Mouse (Mus musculus): ENCODE results near the gene 4931429L15Rik. TPM values are rescaled to one million over a fixed set of nuclear protein-coding genes. Genes with fewer than 3 reads are reported as not detected.
A peak's percentile ranks its signal among the peaks of the same experiment; 100 is the strongest.

4931429L15Rik gene
- polyA plus RNA-seq, 1 experiment from 2014 or later = not detected

- WGBS = 94% methylated on average over 9 of the region's 9 CpGs
- no peak for ATAC-seq (ENCODE audit: low FRiP score)
- Histone ChIP-seq H3K27ac (replicated peaks) (no peak overlapping the region), H3K4me2 (peak overlapping the region; percentile 95; the same call in 1 of the 2 replicates), H3K4me3 (replicated peaks) (peak overlapping the region; percentile 80; the same call in 1 of the 2 replicates), H3K36me3 (peaks cover 40% of the 10 kb centered on the region), H3K9ac (replicated peaks) (no peak overlapping the region), H3K9me3 (replicated peaks) (no peaks in the 10 kb centered on the region), H3K27me3 (replicated peaks) (peaks cover 15% of the 10 kb centered on the region), H3K4me1 (peaks cover 17% of the 10 kb centered on the region)
Measured at GRCm38 (mm10) chr9:46274494-46274893, 45.3 kb downstream of the 4931429L15Rik start.

GRCm38 (mm10) chr9:46272677-46273454 is 46.9 kb downstream of the 4931429L15Rik start, which contains the start of gene Zpr1:
Gene Zpr1 (plus strand): TSS chr9:46273064.
- H3K9ac ChIP-seq (replicated peaks) = peak within 1 kb of the TSS; percentile 63
- 6% methylated on average over 45 of the region's 45 CpGs for WGBS
- H3K4me2 ChIP-seq = peak within 1 kb of the TSS; percentile 95
- peak within 1 kb of the TSS; percentile 71 for H3K27ac ChIP-seq (replicated peaks)
- H3K36me3 ChIP-seq = peaks cover 30% of the 10 kb centered on the region
- H3K9me3 ChIP-seq (replicated peaks) = no peaks in the 10 kb centered on the region
- ATAC-seq (ENCODE audit: low FRiP score) = peak; percentile 94
- H3K4me3 ChIP-seq (replicated peaks) = peak within 1 kb of the TSS; percentile 80
- H3K27me3 ChIP-seq (replicated peaks) = peaks cover 25% of the 10 kb centered on the region
- H3K4me1 ChIP-seq = peaks cover 17% of the 10 kb centered on the region

DNA sequence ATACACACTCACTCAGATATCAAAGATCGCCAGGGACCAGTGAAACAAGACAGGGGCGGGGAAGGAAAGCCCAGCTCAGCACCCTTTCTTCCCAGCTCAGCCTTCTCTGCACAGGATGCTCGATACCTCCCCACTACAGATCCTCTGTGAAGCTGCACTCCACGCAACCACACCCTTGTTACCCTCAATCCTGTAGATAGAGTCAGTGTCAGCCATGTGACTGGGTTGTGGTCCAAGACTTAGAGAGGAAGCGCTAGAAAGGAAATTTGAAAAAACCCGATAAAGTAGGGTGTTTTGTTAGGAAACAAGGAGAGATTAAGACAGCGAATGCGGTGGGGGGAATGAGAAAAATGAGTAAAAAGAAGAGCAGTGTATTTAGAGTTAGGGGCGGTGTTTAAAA is 47.7 kb downstream of the 4931429L15Rik start:
- Histone ChIP-seq H3K4me2 (no peak overlapping the region), H3K27ac (replicated peaks) (no peak overlapping the region), H3K4me3 (replicated peaks) (0 out of 2 replicates have a peak overlapping the region, but pooled peaks have one; percentile 80), H3K9ac (replicated peaks) (no peak overlapping the region), H3K9me3 (replicated peaks) (no peaks in the 10 kb centered on the region), H3K4me1 (peaks cover 17% of the 10 kb centered on the region), H3K36me3 (peaks cover 22% of the 10 kb centered on the region), H3K27me3 (replicated peaks) (peaks cover 25% of the 10 kb centered on the region)
- ATAC-seq (ENCODE audit: low FRiP score) = no peak
- WGBS = 90% methylated on average over 9 of the region's 9 CpGs

GRCm38 (mm10) chr9:46270782-46271181 is 49.0 kb downstream of the 4931429L15Rik start:
- H3K27me3 ChIP-seq (replicated peaks) = peaks cover 25% of the 10 kb centered on the region
- no peak overlapping the region for H3K4me2 ChIP-seq
- H3K27ac ChIP-seq (replicated peaks) = no peak overlapping the region
- H3K9ac ChIP-seq (replicated peaks) = no peak overlapping the region
- H3K4me3 ChIP-seq (replicated peaks) = no peak overlapping the region
- H3K9me3 ChIP-seq (replicated peaks) = no peaks in the 10 kb centered on the region
- WGBS = 90% methylated on average over 4 of the region's 4 CpGs
- peaks cover 9% of the 10 kb centered on the region for H3K36me3 ChIP-seq
- peaks cover 17% of the 10 kb centered on the region for H3K4me1 ChIP-seq
- no peak for ATAC-seq (ENCODE audit: low FRiP score)

DNA sequence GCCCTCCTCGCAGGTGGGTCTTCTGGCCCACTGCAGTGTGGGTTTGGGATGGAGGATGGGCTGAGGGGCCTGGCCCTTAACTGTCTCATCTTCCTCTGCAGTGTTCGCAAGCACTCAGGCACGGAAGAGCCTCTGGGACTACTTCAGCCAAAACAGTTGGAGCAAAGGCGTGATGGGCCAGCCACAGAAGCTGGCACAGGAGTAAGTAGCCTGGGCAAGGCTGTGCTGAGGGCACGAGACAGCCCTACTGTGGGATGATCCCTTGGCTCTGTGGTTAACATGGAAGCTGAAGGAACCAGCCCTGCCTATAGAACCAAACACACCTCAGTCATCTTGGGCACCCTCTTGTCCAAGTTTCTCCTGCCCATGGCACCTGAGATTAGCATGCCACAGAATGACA is 50.7 kb downstream of the 4931429L15Rik start:
- no peak overlapping the region for H3K4me2 ChIP-seq

DNA sequence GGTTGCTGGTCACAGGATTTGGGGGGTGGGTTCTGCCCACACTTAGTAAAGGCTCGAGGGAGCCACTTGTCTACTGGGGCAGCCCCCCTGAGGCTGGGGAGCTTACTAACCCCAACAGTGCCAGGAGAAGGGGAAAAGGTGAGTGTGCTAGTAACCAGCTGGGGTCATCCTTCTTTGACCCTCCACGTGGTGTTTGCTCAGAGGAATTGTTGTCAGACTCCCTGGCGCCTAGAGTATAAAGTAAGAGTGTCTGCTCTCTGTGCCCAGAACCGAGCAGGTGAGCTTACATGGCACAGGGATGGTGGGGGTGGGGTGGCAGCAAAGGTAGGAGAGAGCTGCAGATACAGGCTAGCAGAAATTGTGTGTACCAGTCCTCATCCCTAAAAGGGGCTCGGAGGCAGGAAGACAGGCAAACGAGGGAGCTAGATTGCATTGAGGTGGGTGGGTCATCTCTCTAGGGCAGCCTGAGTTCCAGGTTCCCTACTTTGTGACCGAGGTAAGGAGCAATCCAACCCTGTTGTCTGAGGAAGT is 51.4 kb downstream of the 4931429L15Rik start, which contains the start of gene Apoa5:
Apoa5 (plus strand) TSS at position 291 of the 531 bp plus-strand sequence.
- H3K9ac ChIP-seq (replicated peaks) = no peak within 1 kb of the TSS
- peaks cover 25% of the 10 kb centered on the region for H3K27me3 ChIP-seq (replicated peaks)
- no peak for ATAC-seq (ENCODE audit: low FRiP score)
- no peaks in the 10 kb centered on the region for H3K9me3 ChIP-seq (replicated peaks)
- H3K4me3 ChIP-seq (replicated peaks) = no peak within 1 kb of the TSS
- H3K4me1 ChIP-seq = peaks cover 3% of the 10 kb centered on the region
- no peak within 1 kb of the TSS for H3K27ac ChIP-seq (replicated peaks)
- no peak within 1 kb of the TSS for H3K4me2 ChIP-seq
- H3K36me3 ChIP-seq = no peaks in the 10 kb centered on the region
- 57% methylated on average over 7 of the region's 7 CpGs for WGBS

More for the DNA sequence above, 50.7 kb downstream of the 4931429L15Rik start:
- Histone ChIP-seq H3K9ac (replicated peaks) (no peak overlapping the region), H3K27me3 (replicated peaks) (peaks cover 25% of the 10 kb centered on the region), H3K4me3 (replicated peaks) (no peak overlapping the region), H3K27ac (replicated peaks) (no peak overlapping the region), H3K9me3 (replicated peaks) (no peaks in the 10 kb centered on the region), H3K4me1 (peaks cover 10% of the 10 kb centered on the region), H3K36me3 (no peaks in the 10 kb centered on the region)
- WGBS = 90% methylated on average over 5 of the region's 5 CpGs
- no peak for ATAC-seq (ENCODE audit: low FRiP score)

DNA sequence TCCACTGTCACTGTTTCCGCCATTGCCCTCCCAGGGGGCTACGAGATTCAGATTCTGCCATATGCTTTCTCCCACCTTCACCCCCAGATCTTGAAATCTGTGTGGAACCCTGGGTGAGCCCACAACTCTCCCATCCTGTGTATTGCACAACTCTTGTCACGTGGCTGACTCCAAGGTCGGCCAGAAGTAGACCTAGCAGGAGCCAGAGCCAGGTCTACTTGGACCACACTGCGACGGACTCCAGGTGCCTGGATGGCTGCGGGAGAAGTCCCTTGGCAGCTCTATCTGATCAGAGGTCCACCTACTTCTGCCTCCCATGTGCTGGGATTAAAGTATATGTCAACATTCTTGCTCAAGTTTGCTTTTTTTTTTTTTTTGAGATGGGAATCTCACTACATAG is 58.7 kb downstream of the 4931429L15Rik start:
- 91% methylated on average over 7 of the region's 7 CpGs for WGBS
- ATAC-seq (ENCODE audit: low FRiP score) = no peak

GRCm38 (mm10) chr9:46259111-46259510 is 60.7 kb downstream of the 4931429L15Rik start:
- Histone ChIP-seq H3K27ac (replicated peaks) (no peak overlapping the region), H3K27me3 (replicated peaks) (no peaks in the 10 kb centered on the region), H3K4me2 (no peak overlapping the region), H3K9me3 (replicated peaks) (no peaks in the 10 kb centered on the region), H3K4me3 (replicated peaks) (no peak overlapping the region), H3K9ac (replicated peaks) (no peak overlapping the region), H3K4me1 (no peaks in the 10 kb centered on the region), H3K36me3 (no peaks in the 10 kb centered on the region)
- 89% methylated on average over 6 of the region's 6 CpGs for WGBS
- ATAC-seq (ENCODE audit: low FRiP score) = no peak

More for the DNA sequence above, 58.7 kb downstream of the 4931429L15Rik start:
- Histone ChIP-seq H3K4me1 (no peaks in the 10 kb centered on the region), H3K27ac (replicated peaks) (no peak overlapping the region), H3K9ac (replicated peaks) (no peak overlapping the region), H3K36me3 (no peaks in the 10 kb centered on the region), H3K4me3 (replicated peaks) (no peak overlapping the region), H3K9me3 (replicated peaks) (no peaks in the 10 kb centered on the region), H3K27me3 (replicated peaks) (no peaks in the 10 kb centered on the region), H3K4me2 (no peak overlapping the region)

GRCm38 (mm10) chr9:46257546-46257945 is 62.2 kb downstream of the 4931429L15Rik start:
- H3K4me3 ChIP-seq (replicated peaks) = no peak overlapping the region
- no peak overlapping the region for H3K9ac ChIP-seq (replicated peaks)
- H3K27ac ChIP-seq (replicated peaks) = no peak overlapping the region
- no peaks in the 10 kb centered on the region for H3K36me3 ChIP-seq
- no peaks in the 10 kb centered on the region for H3K27me3 ChIP-seq (replicated peaks)
- H3K4me1 ChIP-seq = no peaks in the 10 kb centered on the region
- WGBS = 96% methylated on average over 3 of the region's 3 CpGs
- no peaks in the 10 kb centered on the region for H3K9me3 ChIP-seq (replicated peaks)
- no peak for ATAC-seq (ENCODE audit: low FRiP score)
- no peak overlapping the region for H3K4me2 ChIP-seq

DNA sequence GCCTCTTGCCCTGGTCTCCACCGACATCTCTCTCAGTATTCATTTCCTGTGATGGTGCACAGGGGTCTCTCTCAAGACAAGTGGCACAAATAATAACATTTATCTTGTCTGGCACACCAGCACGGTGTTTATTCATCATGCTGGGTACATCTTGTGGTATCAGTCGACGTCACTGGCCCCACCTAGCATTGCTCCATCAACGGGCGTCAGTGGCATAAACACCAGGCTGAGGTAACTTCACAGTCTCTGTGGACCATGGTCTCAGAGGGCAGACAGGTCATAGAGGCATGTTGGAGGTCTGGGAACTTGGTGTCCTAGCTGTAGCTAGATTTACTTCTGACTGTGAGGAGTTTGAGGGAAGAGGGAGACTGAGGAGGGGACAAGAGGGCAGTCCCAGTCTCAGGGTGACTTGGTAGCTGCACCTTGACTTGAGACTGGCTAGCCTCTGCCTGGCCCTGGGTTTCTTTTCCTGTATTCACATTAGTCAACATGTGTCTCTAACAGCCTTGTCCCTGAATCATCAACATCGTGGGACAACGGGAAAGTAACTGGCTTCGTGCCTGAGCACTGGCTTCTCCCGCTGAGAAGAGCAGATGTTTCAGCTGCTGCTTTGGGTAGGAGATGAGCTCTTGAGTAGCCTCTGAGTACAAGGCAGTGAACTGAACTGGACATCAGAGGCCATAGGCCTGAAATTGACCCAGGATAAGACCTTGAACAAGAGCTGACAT is 63.0 kb downstream of the 4931429L15Rik start:
- H3K4me2 ChIP-seq = no peak overlapping the region
- WGBS = 90% methylated on average over 10 of the region's 10 CpGs

DNA sequence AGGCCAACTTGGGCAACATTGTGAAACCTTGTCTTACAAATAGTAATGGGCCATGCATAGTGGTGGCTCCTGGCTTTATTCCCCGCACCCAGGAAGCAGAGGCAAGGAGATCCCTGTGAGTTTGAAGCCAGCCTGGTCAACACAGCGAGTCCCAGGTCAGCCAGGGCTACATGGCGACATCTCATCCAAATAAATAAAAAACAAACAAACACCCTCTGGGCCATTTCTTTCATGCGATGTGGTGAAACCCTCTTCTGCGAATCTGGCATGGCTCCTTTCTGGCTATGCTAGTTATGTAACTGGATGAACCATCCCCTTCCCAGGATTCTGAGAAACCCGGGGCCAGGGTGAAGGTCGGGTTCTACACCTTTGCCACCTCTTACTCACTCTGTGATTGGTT is 63.6 kb downstream of the 4931429L15Rik start:
- ATAC-seq (ENCODE audit: low FRiP score) = no peak
- Histone ChIP-seq H3K27ac (replicated peaks) (no peak overlapping the region), H3K4me1 (no peaks in the 10 kb centered on the region), H3K27me3 (replicated peaks) (no peaks in the 10 kb centered on the region), H3K9me3 (replicated peaks) (no peaks in the 10 kb centered on the region), H3K4me2 (no peak overlapping the region), H3K4me3 (replicated peaks) (no peak overlapping the region), H3K9ac (replicated peaks) (no peak overlapping the region), H3K36me3 (no peaks in the 10 kb centered on the region)
- WGBS = 89% methylated on average over 7 of the region's 7 CpGs

More for the DNA sequence above, 63.0 kb downstream of the 4931429L15Rik start:
- Histone ChIP-seq H3K27ac (replicated peaks) (no peak overlapping the region), H3K9me3 (replicated peaks) (no peaks in the 10 kb centered on the region), H3K36me3 (no peaks in the 10 kb centered on the region), H3K4me1 (no peaks in the 10 kb centered on the region), H3K27me3 (replicated peaks) (no peaks in the 10 kb centered on the region), H3K9ac (replicated peaks) (no peak overlapping the region), H3K4me3 (replicated peaks) (no peak overlapping the region)
- no peak for ATAC-seq (ENCODE audit: low FRiP score)

All from neural tube, embryonic 15.5 days (tissue).